Mouse (Mus musculus): ENCODE results near the gene Ccdc34. TPM values are rescaled to one million over a fixed set of nuclear protein-coding genes. Genes with fewer than 3 reads are reported as not detected.

The Ccdc34 gene
- polyA plus RNA-seq, 1 experiment from 2014 or later = 59.0 TPM

DNA sequence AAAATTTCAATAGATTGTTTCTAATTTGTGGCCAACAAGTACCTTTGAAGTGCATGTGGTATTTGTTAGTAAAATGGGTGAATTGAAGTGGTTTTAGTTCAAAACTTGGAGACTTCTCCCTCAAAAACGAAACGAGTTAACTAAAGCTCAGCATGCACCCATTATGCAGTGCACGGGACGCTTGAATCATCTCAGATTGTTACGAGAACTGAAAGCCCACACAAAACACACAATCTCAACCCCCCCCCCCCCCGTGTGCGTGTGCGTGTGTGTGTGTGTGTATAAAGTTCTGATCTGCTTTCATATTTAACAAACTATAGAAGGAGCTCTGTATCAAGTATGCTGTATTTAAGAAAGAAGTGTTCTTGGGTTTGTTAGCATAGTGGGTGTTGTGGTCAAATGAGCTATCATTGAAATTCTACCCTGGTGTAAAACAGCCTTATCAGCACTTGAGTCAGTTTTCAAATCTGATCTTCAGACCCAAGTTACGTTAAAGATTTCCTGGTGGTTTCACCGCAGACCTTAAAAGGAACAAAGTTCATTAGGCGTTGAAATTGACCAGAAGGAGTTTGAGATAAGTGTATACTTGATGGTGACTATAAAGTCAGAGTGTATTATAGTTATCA, 25.1 kb upstream of the Ccdc34 start:
- Histone ChIP-seq H3K4me1 (ENCODE audit: control insufficient read depth, insufficient read depth, low read length) (peaks cover 18% of the 10 kb centered on the region), H3K27me3 (ENCODE audit: control insufficient read depth, insufficient read depth, low read length) (no peaks in the 10 kb centered on the region)
- no peak for ATAC-seq (ENCODE audit: low FRiP score)

DNA sequence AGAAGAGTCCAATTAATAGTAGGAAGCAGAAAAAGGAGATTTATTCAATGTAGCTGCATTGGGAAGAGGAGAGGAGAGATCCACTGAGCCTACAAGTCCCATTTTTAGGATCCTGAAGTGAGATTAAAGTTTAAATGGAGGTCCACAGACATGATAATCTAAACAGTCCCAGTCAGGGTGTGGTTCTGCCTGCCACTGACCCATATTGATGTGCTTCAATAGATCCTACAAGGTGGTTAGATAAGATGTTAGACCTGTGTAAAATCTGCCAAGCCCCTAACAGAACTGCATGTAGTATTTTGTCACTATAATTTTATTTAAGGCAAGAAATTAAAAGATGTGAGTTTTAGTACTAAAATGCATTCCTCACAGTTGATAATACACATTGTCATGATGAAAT, 24.2 kb upstream of the Ccdc34 start:
- H3K4me2 ChIP-seq = no peak overlapping the region
- ATAC-seq (ENCODE audit: low FRiP score) (no peak), DNase-seq (ENCODE audit: low spot score, missing footprints) (no peak)
- H3K4me3 ChIP-seq (ENCODE audit: low read depth, low read length) = no peak overlapping the region
- H3K9me3 ChIP-seq (ENCODE audit: control insufficient read depth, low read length) = no peaks in the 10 kb centered on the region
- H3K27ac ChIP-seq (ENCODE audit: low read depth, low read length) = no peak overlapping the region
- no peaks in the 10 kb centered on the region for H3K27me3 ChIP-seq (ENCODE audit: control insufficient read depth, insufficient read depth, low read length)
- H3K36me3 ChIP-seq (ENCODE audit: control insufficient read depth, insufficient read depth, low read length) = no peaks in the 10 kb centered on the region
- H3K4me1 ChIP-seq (ENCODE audit: control insufficient read depth, insufficient read depth, low read length) = peaks cover 11% of the 10 kb centered on the region
- H3K9ac ChIP-seq (ENCODE audit: low read length) = no peak overlapping the region

More for the DNA sequence above, 25.1 kb upstream of the Ccdc34 start:
- Histone ChIP-seq H3K4me3 (ENCODE audit: low read depth, low read length) (no peak overlapping the region), H3K27ac (ENCODE audit: low read depth, low read length) (no peak overlapping the region), H3K9me3 (ENCODE audit: control insufficient read depth, low read length) (no peaks in the 10 kb centered on the region), H3K4me2 (no peak overlapping the region), H3K36me3 (ENCODE audit: control insufficient read depth, insufficient read depth, low read length) (no peaks in the 10 kb centered on the region), H3K9ac (ENCODE audit: low read length) (no peak overlapping the region)
- WGBS = 38% methylated on average over 11 of the region's 11 CpGs
- no peak for DNase-seq (ENCODE audit: low spot score, missing footprints)

DNA sequence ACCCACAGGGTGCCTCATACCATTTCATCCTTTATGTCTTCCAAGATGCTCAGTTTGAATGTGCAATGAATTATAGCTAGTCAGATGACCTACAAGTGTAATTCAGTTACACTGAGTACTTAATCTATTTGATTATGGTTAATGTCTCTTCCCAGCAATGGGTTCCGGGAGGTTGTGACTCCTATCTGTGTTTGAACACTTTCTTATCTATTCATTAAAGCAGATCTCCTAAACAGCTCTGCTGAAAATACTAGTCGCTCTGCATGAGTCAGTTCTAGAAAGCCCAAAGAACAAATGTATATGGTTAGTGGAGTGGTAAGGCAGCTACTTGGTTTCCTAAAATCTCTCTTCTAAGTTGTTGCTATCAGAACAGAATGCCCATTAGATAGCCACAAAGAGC, 22.6 kb upstream of the Ccdc34 start:
- DNase-seq (ENCODE audit: low spot score, missing footprints) (no peak), ATAC-seq (ENCODE audit: low FRiP score) (no peak)
- Histone ChIP-seq H3K4me3 (ENCODE audit: low read depth, low read length) (no peak overlapping the region), H3K9ac (ENCODE audit: low read length) (no peak overlapping the region), H3K4me1 (ENCODE audit: control insufficient read depth, insufficient read depth, low read length) (no peaks in the 10 kb centered on the region; the same call in none of the 2 replicates), H3K36me3 (ENCODE audit: control insufficient read depth, insufficient read depth, low read length) (0 out of 2 replicates have a peak, but pooled peaks cover 2% of the 10 kb centered on the region), H3K27ac (ENCODE audit: low read depth, low read length) (no peak overlapping the region), H3K27me3 (ENCODE audit: control insufficient read depth, insufficient read depth, low read length) (no peaks in the 10 kb centered on the region), H3K4me2 (no peak overlapping the region), H3K9me3 (ENCODE audit: control insufficient read depth, low read length) (no peaks in the 10 kb centered on the region)
- WGBS = 79% methylated on average over 2 of the region's 2 CpGs

DNA sequence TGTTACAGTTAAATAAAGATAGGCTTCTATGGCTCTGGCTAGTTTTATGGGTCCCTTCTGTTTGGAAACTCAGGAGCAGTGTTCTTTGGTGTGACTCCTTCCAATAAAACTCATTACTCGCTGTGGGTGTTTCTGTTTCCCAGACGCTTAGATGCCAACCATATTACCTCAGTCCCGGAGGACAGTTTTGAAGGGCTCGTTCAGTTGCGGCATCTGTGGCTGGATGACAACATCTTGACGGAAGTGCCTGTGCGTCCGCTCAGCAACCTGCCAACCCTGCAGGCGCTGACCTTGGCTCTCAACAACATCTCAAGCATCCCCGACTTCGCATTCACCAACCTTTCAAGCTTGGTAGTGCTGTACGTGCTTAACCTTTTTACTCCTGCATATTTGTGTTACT, 21.2 kb upstream of the Ccdc34 start:
- Histone ChIP-seq H3K4me3 (ENCODE audit: low read depth, low read length) (no peak overlapping the region), H3K9me3 (ENCODE audit: control insufficient read depth, low read length) (no peaks in the 10 kb centered on the region), H3K4me1 (ENCODE audit: control insufficient read depth, insufficient read depth, low read length) (no peaks in the 10 kb centered on the region; the same call in 1 of the 2 replicates), H3K4me2 (no peak overlapping the region), H3K9ac (ENCODE audit: low read length) (no peak overlapping the region), H3K27ac (ENCODE audit: low read depth, low read length) (no peak overlapping the region), H3K36me3 (ENCODE audit: control insufficient read depth, insufficient read depth, low read length) (0 out of 2 replicates have a peak, but pooled peaks cover 2% of the 10 kb centered on the region), H3K27me3 (ENCODE audit: control insufficient read depth, insufficient read depth, low read length) (no peaks in the 10 kb centered on the region)
- 82% methylated on average over 12 of the region's 12 CpGs for WGBS
- ATAC-seq (ENCODE audit: low FRiP score) (no peak), DNase-seq (ENCODE audit: low spot score, missing footprints) (no peak)

DNA sequence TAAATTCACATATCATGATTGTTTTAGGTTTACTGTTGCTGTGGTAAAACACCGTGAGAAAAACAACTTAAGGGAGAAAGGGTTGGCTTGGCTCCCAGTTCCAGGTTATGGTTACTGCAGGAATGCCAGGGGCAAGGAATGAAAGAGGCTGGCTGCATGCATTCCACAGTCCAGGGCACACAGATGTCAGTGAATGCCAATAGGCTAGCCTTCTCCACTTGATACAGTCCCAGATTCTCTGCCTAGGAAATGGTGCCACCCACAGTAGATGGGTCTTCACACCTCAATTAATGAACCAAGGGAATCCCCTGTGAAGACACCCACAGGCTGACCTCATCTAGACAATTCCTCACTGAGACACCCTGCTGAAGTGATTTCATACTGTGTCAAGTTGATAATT, 12.9 kb upstream of the Ccdc34 start:
- H3K9me3 ChIP-seq (ENCODE audit: control insufficient read depth, low read length) = no peaks in the 10 kb centered on the region
- no peaks in the 10 kb centered on the region for H3K27me3 ChIP-seq (ENCODE audit: control insufficient read depth, insufficient read depth, low read length)
- H3K4me2 ChIP-seq = no peak overlapping the region
- no peak overlapping the region for H3K4me3 ChIP-seq (ENCODE audit: low read depth, low read length)
- H3K36me3 ChIP-seq (ENCODE audit: control insufficient read depth, insufficient read depth, low read length) = no peaks in the 10 kb centered on the region
- ATAC-seq (ENCODE audit: low FRiP score) (0 out of 2 replicates have a peak, but pooled peaks have one; percentile 22), DNase-seq (ENCODE audit: low spot score, missing footprints) (peak; percentile 62)
- WGBS = 88% methylated on average over 1 of the region's 1 CpGs
- no peak overlapping the region for H3K27ac ChIP-seq (ENCODE audit: low read depth, low read length)
- no peak overlapping the region for H3K9ac ChIP-seq (ENCODE audit: low read length)
- H3K4me1 ChIP-seq (ENCODE audit: control insufficient read depth, insufficient read depth, low read length) = no peaks in the 10 kb centered on the region

DNA sequence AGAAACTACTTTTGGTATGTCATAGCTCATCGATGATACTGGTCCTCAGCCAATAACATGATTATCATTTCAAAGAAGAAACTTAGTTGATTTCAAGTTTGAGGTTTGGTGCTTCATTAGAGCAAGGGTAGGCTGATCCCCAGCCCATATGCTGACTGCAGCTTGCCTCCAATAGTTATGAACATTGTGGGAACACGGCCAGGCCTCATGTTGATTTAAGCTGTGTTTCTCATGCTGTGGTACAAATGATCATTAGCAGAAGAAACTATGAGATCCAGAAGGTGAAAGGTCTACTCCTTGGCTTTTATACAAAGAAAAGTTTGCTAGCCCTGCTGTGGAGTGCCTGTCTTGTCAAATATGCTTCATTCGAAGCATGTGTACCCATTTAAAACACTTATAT, 12.5 kb upstream of the Ccdc34 start:
- no peak overlapping the region for H3K27ac ChIP-seq (ENCODE audit: low read depth, low read length)
- H3K4me2 ChIP-seq = no peak overlapping the region
- no peak for ATAC-seq (ENCODE audit: low FRiP score)
- no peaks in the 10 kb centered on the region for H3K9me3 ChIP-seq (ENCODE audit: control insufficient read depth, low read length)
- WGBS = 80% methylated on average over 3 of the region's 3 CpGs
- DNase-seq (ENCODE audit: low spot score, missing footprints) = peak; percentile 65
- H3K9ac ChIP-seq (ENCODE audit: low read length) = no peak overlapping the region
- no peaks in the 10 kb centered on the region for H3K27me3 ChIP-seq (ENCODE audit: control insufficient read depth, insufficient read depth, low read length)
- H3K4me3 ChIP-seq (ENCODE audit: low read depth, low read length) = no peak overlapping the region
- H3K36me3 ChIP-seq (ENCODE audit: control insufficient read depth, insufficient read depth, low read length) = no peaks in the 10 kb centered on the region
- H3K4me1 ChIP-seq (ENCODE audit: control insufficient read depth, insufficient read depth, low read length) = no peaks in the 10 kb centered on the region

DNA sequence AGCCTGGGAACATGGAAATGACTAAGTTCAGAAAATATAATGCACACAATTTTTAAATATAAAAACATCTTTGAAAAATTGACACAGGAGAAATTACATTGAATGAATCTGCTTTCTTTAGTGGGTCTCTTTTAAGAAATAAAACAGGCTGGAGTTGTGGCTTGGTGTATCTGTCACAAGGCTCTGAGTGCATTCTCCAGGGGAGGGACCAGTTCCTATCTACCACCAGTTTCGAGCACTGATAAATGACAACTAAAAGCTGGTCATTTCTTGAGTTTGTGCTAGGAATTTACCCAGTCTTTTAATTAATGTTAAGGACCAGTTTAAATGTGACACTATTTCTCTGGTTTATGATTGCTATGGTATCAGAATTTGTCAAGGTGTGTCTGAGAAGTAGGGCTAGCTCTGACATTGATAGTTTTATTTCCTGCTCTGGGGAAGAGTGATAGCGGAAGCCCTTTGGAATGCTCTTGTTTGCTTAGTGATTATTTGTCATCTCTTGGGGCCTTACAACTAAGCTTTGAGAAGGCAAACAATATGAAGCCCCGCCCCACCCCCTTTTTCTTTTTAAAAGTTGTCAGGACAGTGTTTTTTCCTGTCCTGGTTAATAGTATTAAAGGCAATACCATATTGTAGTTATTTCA, 11.9 kb upstream of the Ccdc34 start:
- no peaks in the 10 kb centered on the region for H3K9me3 ChIP-seq (ENCODE audit: control insufficient read depth, low read length)
- no peaks in the 10 kb centered on the region for H3K27me3 ChIP-seq (ENCODE audit: control insufficient read depth, insufficient read depth, low read length)
- no peak overlapping the region for H3K4me2 ChIP-seq
- no peak overlapping the region for H3K27ac ChIP-seq (ENCODE audit: low read depth, low read length)
- H3K9ac ChIP-seq (ENCODE audit: low read length) = no peak overlapping the region
- H3K36me3 ChIP-seq (ENCODE audit: control insufficient read depth, insufficient read depth, low read length) = no peaks in the 10 kb centered on the region
- DNase-seq (ENCODE audit: low spot score, missing footprints) = peak; percentile 49
- no peaks in the 10 kb centered on the region for H3K4me1 ChIP-seq (ENCODE audit: control insufficient read depth, insufficient read depth, low read length)
- WGBS = 82% methylated on average over 3 of the region's 3 CpGs
- no peak overlapping the region for H3K4me3 ChIP-seq (ENCODE audit: low read depth, low read length)
- ATAC-seq (ENCODE audit: low FRiP score) = no peak

DNA sequence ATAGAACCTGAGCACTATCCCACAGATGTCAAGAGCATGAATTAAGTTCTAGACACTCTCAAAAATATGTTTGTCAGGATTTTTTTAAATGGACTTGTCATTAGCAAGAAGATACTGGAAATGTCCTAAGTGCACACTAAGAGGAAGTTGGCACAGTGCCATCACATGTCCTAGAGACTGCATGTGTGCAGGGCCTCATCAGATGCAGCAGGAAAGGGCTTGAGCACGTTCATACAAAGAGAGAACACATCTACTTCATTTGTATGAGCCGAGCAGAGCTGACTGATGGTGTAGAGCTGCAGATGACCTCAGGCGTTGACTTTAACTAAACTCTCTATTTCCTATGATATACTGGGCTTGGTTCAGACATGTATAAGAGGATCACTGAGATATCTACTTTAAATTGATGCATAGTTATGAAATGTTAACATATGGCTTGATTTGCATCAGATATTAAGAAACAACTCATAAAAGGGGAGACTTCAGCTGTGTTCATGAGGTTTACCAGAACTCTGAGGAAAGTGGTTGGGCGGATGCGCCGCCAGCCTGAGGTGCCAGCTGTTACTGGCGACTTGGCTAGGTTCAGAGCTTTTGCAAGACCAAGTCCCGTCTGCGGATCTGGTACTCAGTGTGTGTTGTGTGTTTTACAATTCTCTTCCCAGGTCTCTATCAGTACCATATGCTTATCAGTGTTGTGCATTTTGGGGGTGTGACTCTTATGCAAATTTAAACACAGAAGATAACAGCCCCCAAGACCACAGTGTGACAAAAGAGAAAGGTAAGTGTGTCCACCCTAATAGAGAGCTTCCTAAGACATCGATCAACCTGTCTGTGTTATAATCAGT, 10.0 kb upstream of the Ccdc34 start:
- Histone ChIP-seq H3K4me3 (ENCODE audit: low read depth, low read length) (no peak overlapping the region), H3K27me3 (ENCODE audit: control insufficient read depth, insufficient read depth, low read length) (no peaks in the 10 kb centered on the region), H3K9ac (ENCODE audit: low read length) (no peak overlapping the region), H3K27ac (ENCODE audit: low read depth, low read length) (no peak overlapping the region), H3K4me2 (no peak overlapping the region), H3K9me3 (ENCODE audit: control insufficient read depth, low read length) (no peaks in the 10 kb centered on the region), H3K36me3 (ENCODE audit: control insufficient read depth, insufficient read depth, low read length) (no peaks in the 10 kb centered on the region), H3K4me1 (ENCODE audit: control insufficient read depth, insufficient read depth, low read length) (no peaks in the 10 kb centered on the region)
- peak; percentile 75 for DNase-seq (ENCODE audit: low spot score, missing footprints)
- WGBS = 91% methylated on average over 10 of the region's 10 CpGs
- no peak for ATAC-seq (ENCODE audit: low FRiP score)

DNA sequence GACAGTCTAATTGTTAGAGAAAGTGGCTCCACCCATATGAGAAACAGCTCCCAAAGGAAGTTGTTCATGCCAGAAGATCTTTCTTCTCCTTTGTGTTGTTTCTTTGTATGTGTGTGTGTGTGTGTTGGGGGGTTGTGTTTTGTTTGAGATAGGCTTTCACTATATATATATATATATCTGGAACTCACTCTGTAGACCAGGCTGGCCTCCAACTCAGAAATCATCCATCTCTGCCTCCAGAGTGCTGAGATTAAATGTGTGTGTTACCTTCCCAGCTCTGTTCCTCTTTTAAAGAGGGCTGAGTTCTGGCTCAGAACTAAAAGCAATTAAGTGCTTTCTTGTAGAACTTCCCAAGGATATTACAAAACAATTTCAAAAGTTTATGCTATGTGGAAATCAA, 8.2 kb upstream of the Ccdc34 start:
- Histone ChIP-seq H3K4me2 (no peak overlapping the region), H3K9me3 (ENCODE audit: control insufficient read depth, low read length) (no peaks in the 10 kb centered on the region), H3K27me3 (ENCODE audit: control insufficient read depth, insufficient read depth, low read length) (no peaks in the 10 kb centered on the region), H3K36me3 (ENCODE audit: control insufficient read depth, insufficient read depth, low read length) (no peaks in the 10 kb centered on the region), H3K9ac (ENCODE audit: low read length) (no peak overlapping the region), H3K4me1 (ENCODE audit: control insufficient read depth, insufficient read depth, low read length) (no peaks in the 10 kb centered on the region), H3K27ac (ENCODE audit: low read depth, low read length) (no peak overlapping the region), H3K4me3 (ENCODE audit: low read depth, low read length) (no peak overlapping the region)
- DNase-seq (ENCODE audit: low spot score, missing footprints) (peak; percentile 14), ATAC-seq (ENCODE audit: low FRiP score) (no peak)
